Mouse (Mus musculus) lung, postnatal 0 days (tissue): Measurements from ENCODE around the gene Lzts2. TPM values are rescaled to one million over a fixed set of nuclear protein-coding genes. Genes with fewer than 3 reads are reported as not detected.

ENCODE experiments used
- ATAC-seq: fragments of 200-750 bp; cut with Nextera tagmentation; 2 replicates; pipeline ENCODE4 v1.8.0; 2017; ENCODE audit warnings: moderate library complexity
- DNase-seq: peaks from one replicate; pipeline ENCODE4 v3.0.0-alpha.2; 2016; ENCODE audit warnings: low spot score
- H3K27ac ChIP-seq: fragments of 300-500 bp; sonication (generic); 2 replicates; pipeline ENCODE4 v1.5.1; 2014; ENCODE audit warnings: antibody characterized with exemption, mild to moderate bottlenecking, low read length, mixed read lengths
- H3K27me3 ChIP-seq: fragments of 300-500 bp; sonication (generic); replicated peaks from 2 replicates; pipeline ENCODE4 v1.6.1; 2014; ENCODE audit warnings: low read length, mixed read lengths; ENCODE audit not compliant: insufficient read depth
- H3K36me3 ChIP-seq: fragments of 300-500 bp; sonication (generic); 2 replicates; pipeline ENCODE4 v1.6.1; 2014; ENCODE audit warnings: low read length, mixed read lengths; ENCODE audit not compliant: insufficient read depth
- H3K4me1 ChIP-seq: fragments of 300-500 bp; sonication (generic); 2 replicates; pipeline ENCODE4 v1.6.1; 2014; ENCODE audit warnings: antibody characterized with exemption, low read depth, low read length, mixed read lengths; ENCODE audit not compliant: insufficient read depth
- H3K4me2 ChIP-seq: fragments of 300-500 bp; sonication (generic); replicated peaks from 2 replicates; pipeline ENCODE4 v1.6.1; 2014; ENCODE audit warnings: low read depth, mild to moderate bottlenecking, low read length, moderate library complexity, mixed read lengths
- H3K4me3 ChIP-seq: fragments of 300-500 bp; sonication (generic); 2 replicates; pipeline ENCODE4 v1.5.1; 2014; ENCODE audit warnings: low read depth, low read length
- H3K9ac ChIP-seq: fragments of 300-500 bp; sonication (generic); replicated peaks from 2 replicates; pipeline ENCODE4 v1.6.1; 2014; ENCODE audit warnings: low read depth, mild to moderate bottlenecking
- H3K9me3 ChIP-seq: fragments of 300-500 bp; sonication (generic); 2 replicates; pipeline ENCODE4 v1.6.1; 2016; ENCODE audit warnings: low read length, mixed read lengths
- CTCF ChIP-seq: IDR thresholded peaks from 2 replicates; pipeline ENCODE4 v1.5.1; 2016; ENCODE audit warnings: antibody characterized with exemption, mild to moderate bottlenecking
- EP300 ChIP-seq: IDR thresholded peaks from 2 replicates; pipeline ENCODE4 v1.6.1; 2016; ENCODE audit warnings: antibody characterized with exemption, mild to moderate bottlenecking, control low read depth
- WGBS: fragments of 180-500 bp; shearing (Covaris S2); extraction: QIAGEN DNeasy Blood & Tissue Kit; methylation state at CpG from one replicate; pipeline ENCODE4 v1.1.7; 2014; 5-methylcytosine and 5-hydroxymethylcytosine counted together
- polyA plus RNA-seq: library from polyadenylated mRNA; unstranded; fragments of >200 nt; fragmentation: Nextera tagmentation; extraction: Ambion mirVana; gene quantifications from 2 replicates; pipeline ENCODE4 v1.2.1, GENCODE M21; 2015

The Lzts2 gene
- polyA plus RNA-seq, 1 experiment from 2014 or later, result 56.0 TPM

DNA sequence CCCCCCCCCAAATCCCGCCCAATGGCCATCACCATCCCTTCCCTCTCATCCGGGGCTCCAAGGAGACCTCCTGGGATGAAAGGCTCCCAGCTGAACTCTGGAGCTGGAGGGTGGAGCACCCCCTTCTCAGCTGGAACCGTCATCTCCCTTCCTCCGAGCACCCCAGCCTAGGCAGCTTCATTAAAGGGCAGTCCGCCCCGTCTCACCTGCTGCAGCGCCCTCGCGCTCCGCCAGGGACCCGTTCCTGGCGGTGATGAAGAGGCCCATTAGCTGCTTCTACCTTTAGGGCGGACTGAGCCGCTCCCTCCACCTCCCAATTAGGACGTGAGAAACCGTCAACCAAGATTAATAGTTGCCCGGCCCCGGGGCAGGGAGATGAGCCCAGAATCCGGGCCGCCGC lies 51.0 kb downstream of the Lzts2 start:
- no peak for TF ChIP-seq EP300
- TF ChIP-seq CTCF, result no peak
- H3K9me3 ChIP-seq, result no peaks in the 10 kb centered on the region
- DNase-seq (no peak), ATAC-seq (no peak)
- no peak overlapping the region for H3K4me3 ChIP-seq
- no peak overlapping the region for H3K27ac ChIP-seq
- no peak overlapping the region for H3K4me2 ChIP-seq
- H3K36me3 ChIP-seq, result no peaks in the 10 kb centered on the region
- WGBS, result 9% methylated on average over 21 of the region's 21 CpGs
- H3K27me3 ChIP-seq, result peaks cover 28% of the 10 kb centered on the region
- no peak overlapping the region for H3K9ac ChIP-seq
- no peaks in the 10 kb centered on the region for H3K4me1 ChIP-seq

DNA sequence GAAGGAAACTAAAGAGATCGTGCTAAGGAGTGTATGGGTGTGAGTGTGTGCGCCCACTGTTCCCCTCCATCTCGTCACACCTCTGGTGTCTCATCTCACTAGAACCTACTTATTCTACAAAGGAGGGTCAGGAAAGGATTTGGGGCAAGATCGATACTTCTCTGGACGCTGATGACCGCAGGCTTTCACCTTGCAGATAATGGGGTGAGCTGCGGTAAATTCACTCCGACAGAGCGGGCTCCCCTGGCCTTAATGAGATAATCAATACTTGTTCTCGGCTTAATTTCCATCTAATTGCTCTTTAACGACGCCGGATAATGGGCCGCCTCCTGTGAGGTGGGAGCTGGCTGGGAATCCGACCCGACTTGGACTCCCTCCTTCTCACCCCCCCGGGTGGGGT lies 53.0 kb downstream of the Lzts2 start:
- H3K4me2 ChIP-seq, result no peak overlapping the region
- ATAC-seq, result no peak
- TF ChIP-seq EP300 (no peak), CTCF (no peak)
- H3K27me3 ChIP-seq, result peaks cover 28% of the 10 kb centered on the region
- no peaks in the 10 kb centered on the region for H3K4me1 ChIP-seq
- no peak overlapping the region for H3K9ac ChIP-seq
- WGBS, result 28% methylated on average over 17 of the region's 17 CpGs
- no peak overlapping the region for H3K27ac ChIP-seq
- no peaks in the 10 kb centered on the region for H3K36me3 ChIP-seq
- no peak overlapping the region for H3K4me3 ChIP-seq
- no peaks in the 10 kb centered on the region for H3K9me3 ChIP-seq
- DNase-seq, result no peak

DNA sequence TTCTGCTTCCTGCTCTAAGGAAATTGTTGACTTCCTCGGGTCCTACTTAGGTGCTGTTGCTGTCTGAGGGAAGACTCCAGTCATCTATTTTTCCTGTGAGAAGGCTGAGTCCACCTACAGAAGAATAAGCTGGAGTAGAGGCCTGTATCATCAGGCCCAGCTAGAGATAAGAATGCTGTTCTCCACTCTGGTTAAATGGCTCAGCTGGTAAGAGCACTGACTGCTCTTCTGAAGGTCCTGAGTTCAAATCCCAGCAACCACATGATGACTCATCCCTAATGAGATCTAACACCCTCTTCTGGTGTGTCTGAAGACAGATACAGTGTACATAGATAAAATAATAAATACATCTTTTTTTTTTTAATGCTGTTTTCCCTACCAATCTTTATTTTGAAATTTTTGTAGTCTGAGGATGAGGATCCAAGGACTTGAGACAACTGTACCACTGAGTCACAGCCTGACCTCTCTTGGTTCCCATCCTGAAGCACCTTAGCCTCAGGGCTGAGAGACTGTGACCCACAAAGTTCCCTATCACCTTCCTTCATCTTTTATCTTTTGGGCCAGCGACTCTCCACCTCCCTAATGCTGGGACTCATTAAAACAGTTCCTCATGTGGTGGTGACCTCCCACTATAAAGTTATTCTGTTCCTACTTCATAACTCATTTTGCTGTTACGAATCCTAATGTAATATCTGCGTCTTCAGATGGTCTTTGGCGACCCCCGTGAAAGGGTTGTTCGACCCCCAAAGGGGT lies 53.7 kb downstream of the Lzts2 start:
- DNase-seq, result no peak
- H3K9ac ChIP-seq, result no peak overlapping the region

DNA sequence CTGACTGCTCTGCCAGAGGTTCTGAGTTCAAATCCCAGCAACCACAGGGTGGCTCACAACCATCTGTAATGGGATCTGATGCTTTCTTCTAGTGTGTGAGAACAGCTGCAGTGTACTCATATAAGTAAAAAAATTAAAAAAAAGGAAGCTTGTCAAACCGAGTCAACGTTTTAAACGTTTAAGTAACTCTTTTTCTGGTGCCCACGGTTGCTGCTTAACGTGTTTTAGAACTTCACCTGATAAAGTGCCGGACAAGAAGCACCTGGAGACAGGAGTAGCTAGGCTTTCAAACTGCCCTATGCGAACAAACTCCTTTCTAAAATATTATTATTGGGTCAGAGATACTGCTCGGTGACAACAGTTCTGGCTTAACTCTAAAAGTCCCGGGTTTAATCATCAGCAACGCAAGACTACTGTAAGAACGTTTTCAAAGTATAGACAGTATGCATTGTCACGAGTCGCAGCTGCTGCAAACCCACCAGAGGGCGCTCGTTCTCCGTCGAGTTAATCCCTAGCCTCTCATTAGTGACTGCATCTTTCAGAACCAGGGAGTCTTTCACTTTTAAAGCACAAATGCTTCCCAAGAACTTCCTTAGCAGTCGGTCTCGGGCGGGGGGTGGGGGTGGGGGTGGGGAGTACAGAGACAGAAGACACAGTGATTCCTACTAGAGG lies 59.8 kb downstream of the Lzts2 start:
- Histone ChIP-seq H3K4me2 (peak overlapping the region; percentile 97), H3K36me3 (no peaks in the 10 kb centered on the region), H3K27me3 (peaks cover 27% of the 10 kb centered on the region), H3K4me1 (peaks cover 10% of the 10 kb centered on the region), H3K9me3 (no peaks in the 10 kb centered on the region), H3K9ac (peak overlapping the region; percentile 95; the same call in 1 of the 2 replicates), H3K27ac (peak overlapping the region; percentile 99), H3K4me3 (peak overlapping the region; percentile 73)
- ATAC-seq (peak; percentile 55), DNase-seq (peak; percentile 94)
- WGBS, result 8% methylated on average over 20 of the region's 20 CpGs
- TF ChIP-seq EP300 (no peak), CTCF (peak; percentile 86)

More for the DNA sequence above, 53.7 kb downstream of the Lzts2 start:
- H3K36me3 ChIP-seq, result no peaks in the 10 kb centered on the region
- WGBS, result 76% methylated on average over 7 of the region's 7 CpGs
- H3K9me3 ChIP-seq, result no peaks in the 10 kb centered on the region
- H3K4me3 ChIP-seq, result no peak overlapping the region
- no peak overlapping the region for H3K27ac ChIP-seq
- H3K4me2 ChIP-seq, result no peak overlapping the region
- no peak for ATAC-seq
- no peaks in the 10 kb centered on the region for H3K4me1 ChIP-seq
- H3K27me3 ChIP-seq, result peaks cover 28% of the 10 kb centered on the region
- TF ChIP-seq EP300, result no peak

DNA sequence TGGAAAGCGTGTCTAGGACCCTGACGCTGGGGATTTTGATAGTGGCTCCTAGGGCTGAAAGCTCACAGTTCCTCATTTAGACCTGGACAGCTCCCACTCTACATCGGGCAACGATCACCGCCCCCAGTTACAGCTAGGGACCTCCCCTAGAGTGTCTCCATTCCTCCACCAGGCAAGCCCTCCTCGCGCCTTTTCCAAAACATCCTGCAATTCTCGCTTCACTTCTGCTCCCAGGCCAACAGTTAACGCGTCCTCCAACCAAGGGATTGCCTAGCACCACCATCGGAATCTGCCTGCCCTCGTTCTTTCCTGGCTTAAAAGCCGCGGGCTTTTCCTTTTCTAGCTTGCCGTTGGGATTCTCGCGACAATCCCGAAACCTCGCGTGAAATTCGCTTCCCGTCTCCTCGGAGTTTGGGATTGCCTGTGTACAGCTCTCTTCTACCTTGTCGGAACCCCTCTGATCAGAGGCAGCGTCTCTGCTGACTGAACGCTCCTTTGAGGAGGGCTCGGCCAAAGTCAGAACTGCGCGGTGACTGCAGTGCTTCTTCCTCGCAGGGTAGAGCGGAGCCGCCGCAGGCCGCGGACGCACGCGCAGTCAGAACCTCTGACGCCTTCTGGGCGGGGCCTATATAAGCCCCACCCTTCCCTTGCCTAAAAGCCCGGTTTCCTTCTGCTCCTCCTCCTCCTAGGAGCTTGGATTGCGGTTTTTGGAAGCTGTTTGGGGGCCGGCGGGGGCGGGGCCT lies 60.5 kb downstream of the Lzts2 start, which contains the start of gene Kazald1:
Gene Kazald1 (plus strand): TSS at position 662 of the 743 bp plus-strand sequence.
- Histone ChIP-seq H3K27me3 (peaks cover 27% of the 10 kb centered on the region), H3K36me3 (no peaks in the 10 kb centered on the region), H3K27ac (peak within 1 kb of the TSS; percentile 99), H3K4me2 (peak within 1 kb of the TSS; percentile 97), H3K9ac (peak within 1 kb of the TSS; percentile 95), H3K4me3 (peak within 1 kb of the TSS; percentile 73), H3K9me3 (no peaks in the 10 kb centered on the region), H3K4me1 (peaks cover 12% of the 10 kb centered on the region)
- no peak for TF ChIP-seq CTCF
- peak; percentile 88 for TF ChIP-seq EP300
- DNase-seq (peak; percentile 97), ATAC-seq (peak; percentile 88)
- 0% methylated on average over 44 of the region's 45 CpGs for WGBS
